Mouse (Mus musculus) lung, postnatal 0 days (tissue): ENCODE data around the gene Nudt12.

Source experiments
- CTCF ChIP-seq: IDR thresholded peaks from 2 replicates; pipeline ENCODE4 v1.5.1; 2016; ENCODE audit warnings: antibody characterized with exemption, mild to moderate bottlenecking
- EP300 ChIP-seq: IDR thresholded peaks from 2 replicates; pipeline ENCODE4 v1.6.1; 2016; ENCODE audit warnings: antibody characterized with exemption, mild to moderate bottlenecking, control low read depth

DNA sequence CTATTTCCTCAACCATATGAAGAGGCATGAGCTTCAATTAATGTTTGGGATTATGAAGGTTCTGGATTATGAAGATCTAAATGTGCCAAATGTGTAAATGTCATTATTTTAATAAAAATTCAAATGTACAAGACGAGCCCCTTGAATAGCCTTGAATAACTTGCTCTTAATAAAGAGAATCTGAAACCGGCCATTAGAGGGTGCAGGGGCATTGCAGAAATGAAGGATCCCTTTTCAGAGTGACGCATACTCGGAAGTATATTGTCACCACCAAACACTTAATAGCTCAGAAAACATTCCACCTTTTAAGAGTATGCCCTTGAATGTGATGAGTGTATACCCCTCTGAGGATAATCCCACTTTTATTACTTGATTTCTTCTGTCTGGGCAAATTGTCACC, 40.1 kb upstream of the Nudt12 start:
- TF ChIP-seq EP300, result no peak
- no peak for TF ChIP-seq CTCF
